Mouse (Mus musculus) hindbrain, embryonic 16.5 days (tissue): ENCODE measurements around the gene Trim25. TPM values are rescaled to one million over a fixed set of nuclear protein-coding genes. Genes with fewer than 3 reads are reported as not detected.
"Not testable (repeated sequence)": the region's sequence is repeated elsewhere in the genome, so short reads cannot be mapped to it uniquely, and the experiment has no call there.

Experiments used
- ATAC-seq: fragments of 200-750 bp; cut with Nextera tagmentation; 2 replicates; pipeline ENCODE4 v1.8.0; 2017; ENCODE audit warnings: moderate TSS enrichment, moderate library complexity
- H3K27ac ChIP-seq: fragments of 300-500 bp; sonication (generic); 2 replicates; pipeline ENCODE4 v1.5.1; 2014; ENCODE audit warnings: low read depth, mild to moderate bottlenecking, control low read depth, low read length, moderate library complexity
- H3K27me3 ChIP-seq: fragments of 300-500 bp; sonication (generic); replicated peaks from 2 replicates; pipeline ENCODE4 v1.6.1; 2014; ENCODE audit warnings: low read length; ENCODE audit not compliant: control insufficient read depth, insufficient read depth
- H3K36me3 ChIP-seq: fragments of 300-500 bp; sonication (generic); 2 replicates; pipeline ENCODE4 v1.6.1; 2014; ENCODE audit warnings: mild to moderate bottlenecking, low read length, moderate library complexity, mixed read lengths; ENCODE audit not compliant: control insufficient read depth, insufficient read depth
- H3K4me1 ChIP-seq: fragments of 300-500 bp; sonication (generic); 2 replicates; pipeline ENCODE4 v1.6.1; 2014; ENCODE audit warnings: low read depth, low read length; ENCODE audit not compliant: control insufficient read depth, insufficient read depth
- H3K4me2 ChIP-seq: fragments of 300-500 bp; sonication (generic); 2 replicates; pipeline ENCODE4 v1.6.1; 2014; ENCODE audit warnings: mild to moderate bottlenecking, low read length, control low read depth, moderate library complexity
- H3K4me3 ChIP-seq: fragments of 300-500 bp; sonication (generic); 2 replicates; pipeline ENCODE4 v1.5.1; 2014; ENCODE audit warnings: mild to moderate bottlenecking, low read length, control low read depth, moderate library complexity
- H3K9ac ChIP-seq: fragments of 300-500 bp; sonication (generic); 2 replicates; pipeline ENCODE4 v1.6.1; 2014; ENCODE audit warnings: low read depth, mild to moderate bottlenecking, control low read depth, low read length, moderate library complexity
- H3K9me3 ChIP-seq: fragments of 300-500 bp; sonication (generic); 2 replicates; pipeline ENCODE4 v1.6.1; 2014; ENCODE audit warnings: mild to moderate bottlenecking, low read length, moderate library complexity; ENCODE audit not compliant: control insufficient read depth
- WGBS: fragments of 180-500 bp; shearing (Covaris S2); extraction: QIAGEN DNeasy Blood & Tissue Kit; methylation state at CpG from one replicate; pipeline ENCODE4 v1.1.7; 2014; 5-methylcytosine and 5-hydroxymethylcytosine counted together
- polyA plus RNA-seq: library from polyadenylated mRNA; unstranded; fragments of >200 nt; fragmentation: Nextera tagmentation; extraction: Ambion mirVana; gene quantifications from 2 replicates; pipeline ENCODE4 v1.2.1, GENCODE M21; 2015

The Trim25 gene
- polyA plus RNA-seq, 1 experiment from 2014 or later: 5.4 TPM

- Histone ChIP-seq H3K36me3 (peaks cover 12% of the 10 kb centered on the region), H3K27me3 (no peaks in the 10 kb centered on the region), H3K27ac (no peak overlapping the region), H3K4me1 (no peaks in the 10 kb centered on the region), H3K4me3 (no peak overlapping the region), H3K9ac (no peak overlapping the region), H3K4me2 (no peak overlapping the region), H3K9me3 (no peaks in the 10 kb centered on the region)
- WGBS: 73% methylated on average over 5 of the region's 5 CpGs
- ATAC-seq: no peak
Observed at GRCm38 (mm10) chr11:88989530-88989929, 9.6 kb upstream of the Trim25 start.

GRCm38 (mm10) chr11:88993186-88993585, 6.0 kb upstream of the Trim25 start:
- ATAC-seq: no peak
- Histone ChIP-seq H3K9ac (no peak overlapping the region), H3K36me3 (peaks cover 8% of the 10 kb centered on the region), H3K27me3 (no peaks in the 10 kb centered on the region), H3K4me1 (no peaks in the 10 kb centered on the region), H3K9me3 (no peaks in the 10 kb centered on the region), H3K4me3 (no peak overlapping the region), H3K27ac (no peak overlapping the region), H3K4me2 (no peak overlapping the region)
- 56% methylated on average over 7 of the region's 7 CpGs for WGBS

- Histone ChIP-seq H3K9me3 (no peaks in the 10 kb centered on the region), H3K4me2 (no peak overlapping the region), H3K4me1 (no peaks in the 10 kb centered on the region), H3K27me3 (peaks cover 1% of the 10 kb centered on the region; the same call in 1 of the 2 replicates), H3K9ac (no peak overlapping the region), H3K4me3 (no peak overlapping the region), H3K36me3 (peaks cover 6% of the 10 kb centered on the region), H3K27ac (no peak overlapping the region)
- ATAC-seq: no peak
- 16% methylated on average over 5 of the region's 5 CpGs for WGBS
Observed at GRCm38 (mm10) chr11:88993625-88994024, 5.6 kb upstream of the Trim25 start.

GRCm38 (mm10) chr11:88994492-88994891, 4.7 kb upstream of the Trim25 start:
- H3K9me3 ChIP-seq: no peaks in the 10 kb centered on the region
- peaks cover 3% of the 10 kb centered on the region; the same call in 1 of the 2 replicates for H3K4me1 ChIP-seq
- no peak overlapping the region for H3K9ac ChIP-seq
- WGBS: 91% methylated on average over 7 of the region's 7 CpGs
- peaks cover 9% of the 10 kb centered on the region for H3K27me3 ChIP-seq
- H3K36me3 ChIP-seq: peaks cover 6% of the 10 kb centered on the region
- H3K4me3 ChIP-seq: no peak overlapping the region
- H3K4me2 ChIP-seq: no peak overlapping the region
- ATAC-seq: no peak
- H3K27ac ChIP-seq: no peak overlapping the region

- Histone ChIP-seq H3K27ac (no peak overlapping the region), H3K4me2 (no peak overlapping the region), H3K36me3 (peaks cover 4% of the 10 kb centered on the region), H3K4me3 (no peak overlapping the region), H3K9ac (no peak overlapping the region), H3K27me3 (peaks cover 21% of the 10 kb centered on the region), H3K9me3 (no peaks in the 10 kb centered on the region), H3K4me1 (peaks cover 3% of the 10 kb centered on the region; the same call in 1 of the 2 replicates)
- ATAC-seq: no peak
- 93% methylated on average over 2 of the region's 2 CpGs for WGBS
Observed at GRCm38 (mm10) chr11:88995616-88996015, 3.6 kb upstream of the Trim25 start.

GRCm38 (mm10) chr11:88996427-88996826, 2.7 kb upstream of the Trim25 start:
- Histone ChIP-seq H3K4me3 (no peak overlapping the region), H3K4me1 (peaks cover 3% of the 10 kb centered on the region; the same call in 1 of the 2 replicates), H3K27me3 (peaks cover 21% of the 10 kb centered on the region), H3K9me3 (no peaks in the 10 kb centered on the region), H3K36me3 (no peaks in the 10 kb centered on the region), H3K9ac (no peak overlapping the region), H3K4me2 (no peak overlapping the region), H3K27ac (no peak overlapping the region; the same call in 1 of the 2 replicates)
- no peak for ATAC-seq
- WGBS: 75% methylated on average over 7 of the region's 7 CpGs

- not testable (repeated sequence) for H3K36me3 ChIP-seq, ATAC-seq, H3K9me3 ChIP-seq, H3K4me3 ChIP-seq, H3K4me1 ChIP-seq, H3K4me2 ChIP-seq, H3K27ac ChIP-seq, H3K9ac ChIP-seq
- peaks cover 21% of the 10 kb centered on the region for H3K27me3 ChIP-seq
- WGBS: 91% methylated on average over 5 of the region's 5 CpGs
Observed at GRCm38 (mm10) chr11:88997343-88997742, 1.8 kb upstream of the Trim25 start.

- H3K4me2 ChIP-seq: no peak overlapping the region; the same call in 1 of the 2 replicates
- WGBS: 18% methylated on average over 3 of the region's 3 CpGs
- no peak overlapping the region for H3K4me3 ChIP-seq
- ATAC-seq: no peak
- H3K9me3 ChIP-seq: no peaks in the 10 kb centered on the region
- H3K27ac ChIP-seq: no peak overlapping the region
- H3K27me3 ChIP-seq: peaks cover 21% of the 10 kb centered on the region
- H3K36me3 ChIP-seq: no peaks in the 10 kb centered on the region
- peaks cover 3% of the 10 kb centered on the region; the same call in 1 of the 2 replicates for H3K4me1 ChIP-seq
- H3K9ac ChIP-seq: no peak overlapping the region
Observed at GRCm38 (mm10) chr11:88998406-88998805, 770 bp upstream of the Trim25 start.

- ATAC-seq: no peak
- Histone ChIP-seq H3K9ac (peak overlapping the region; percentile 51; the same call in 1 of the 2 replicates), H3K4me3 (peak overlapping the region; percentile 42), H3K27me3 (peaks cover 21% of the 10 kb centered on the region), H3K4me1 (peaks cover 3% of the 10 kb centered on the region; the same call in 1 of the 2 replicates), H3K27ac (no peak overlapping the region; the same call in 1 of the 2 replicates), H3K4me2 (peak overlapping the region; percentile 55), H3K9me3 (no peaks in the 10 kb centered on the region), H3K36me3 (no peaks in the 10 kb centered on the region)
- WGBS: 26% methylated on average over 33 of the region's 33 CpGs
Observed at GRCm38 (mm10) chr11:88999723-89000526, 749 bp downstream of the Trim25 start.
